Mouse (Mus musculus) right cerebral cortex, adult 2 months (tissue): ENCODE results near the gene Itga9.

Experiments used
- DNase-seq, 2 experiments: peaks; one replicate each; pipeline ENCODE4 v3.0.0; 2021 to 2022; ENCODE audit warnings: low spot score in 2 of 2

Gene Itga9

DNA sequence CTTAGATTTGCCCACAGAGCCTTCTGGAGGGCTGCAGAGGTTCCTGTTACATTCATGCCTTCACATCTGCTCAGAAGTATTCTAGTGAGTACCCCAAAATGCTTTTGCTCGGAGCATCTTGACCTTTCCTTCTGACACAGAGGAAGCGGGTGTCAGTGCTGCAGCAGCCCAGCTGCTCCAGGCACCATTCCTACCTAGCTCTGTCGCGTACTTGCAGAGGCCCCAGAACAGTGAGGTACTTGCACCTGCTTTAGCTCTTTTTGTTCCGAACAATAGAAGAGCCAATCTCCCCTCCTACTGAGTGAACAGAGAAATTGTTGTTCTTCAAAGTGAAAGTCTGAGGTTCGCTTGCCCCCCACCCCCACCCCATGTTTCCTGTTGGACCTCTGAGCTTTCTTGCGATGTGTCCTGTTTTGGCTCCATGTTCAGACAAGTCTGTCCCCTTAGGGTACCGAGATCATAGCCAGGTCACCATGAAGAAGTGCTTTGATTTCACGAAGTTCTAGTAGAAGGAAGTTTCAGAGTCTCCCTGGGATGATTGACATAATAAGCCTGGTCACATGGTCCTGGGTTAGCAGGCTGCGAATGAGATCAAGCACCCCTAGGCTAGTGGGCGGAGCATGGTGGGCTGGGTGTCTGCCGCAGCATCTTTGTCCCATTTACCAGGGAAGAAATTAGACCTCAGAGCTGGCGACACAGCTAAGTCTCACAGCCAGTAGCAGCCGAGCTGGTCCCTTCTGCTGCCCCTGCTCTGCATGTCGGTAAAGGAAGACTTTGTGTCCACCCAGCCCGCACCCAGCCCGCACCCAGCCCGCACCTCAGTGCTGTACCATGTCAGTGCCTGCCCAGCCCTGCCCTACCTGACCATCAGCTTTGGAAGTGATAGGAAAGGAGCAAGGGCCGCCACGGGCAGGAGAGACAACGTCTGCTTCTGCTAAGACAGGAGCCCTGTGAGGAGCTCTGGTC is 215.0 kb downstream of the Itga9 start:
- DNase-seq = no peak

DNA sequence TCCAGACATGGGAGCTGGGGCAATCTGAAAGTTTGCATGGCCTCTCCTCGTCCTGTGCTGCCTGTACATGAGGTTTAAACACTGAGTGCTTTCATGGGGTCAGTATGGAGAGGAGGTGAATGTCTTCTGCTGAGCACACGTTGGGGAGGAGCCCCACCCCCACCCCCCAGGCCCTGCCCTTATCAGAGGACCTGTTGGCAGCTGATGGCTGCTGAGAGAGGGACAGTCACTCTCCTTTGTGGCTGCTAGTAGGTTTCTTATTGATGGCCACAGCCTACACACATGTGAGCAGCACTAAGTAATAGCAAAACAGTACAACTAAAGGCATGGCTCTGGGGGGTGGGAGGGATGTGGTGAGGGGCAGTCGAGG is 215.7 kb downstream of the Itga9 start:
- DNase-seq = no peak

DNA sequence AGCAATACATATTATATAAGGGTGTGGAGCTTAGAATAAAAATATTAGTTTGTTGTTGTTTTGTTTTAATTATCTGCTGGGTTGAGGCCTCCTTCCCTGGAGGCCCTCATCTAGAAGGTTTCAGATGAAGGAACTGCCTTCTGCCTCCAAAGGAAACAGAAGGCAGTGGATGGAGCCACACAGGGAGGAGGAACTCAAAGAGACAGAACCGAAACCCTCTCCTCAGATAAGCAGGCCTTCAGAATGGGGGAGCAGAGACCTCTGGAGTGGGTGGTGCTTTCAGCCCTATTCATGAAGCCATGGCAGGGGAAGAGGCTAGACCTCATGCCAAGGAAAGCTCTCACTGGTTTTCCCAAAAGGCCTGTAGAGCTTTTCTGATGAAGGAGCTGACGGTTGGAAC is 216.1 kb downstream of the Itga9 start:
- DNase-seq = no peak

DNA sequence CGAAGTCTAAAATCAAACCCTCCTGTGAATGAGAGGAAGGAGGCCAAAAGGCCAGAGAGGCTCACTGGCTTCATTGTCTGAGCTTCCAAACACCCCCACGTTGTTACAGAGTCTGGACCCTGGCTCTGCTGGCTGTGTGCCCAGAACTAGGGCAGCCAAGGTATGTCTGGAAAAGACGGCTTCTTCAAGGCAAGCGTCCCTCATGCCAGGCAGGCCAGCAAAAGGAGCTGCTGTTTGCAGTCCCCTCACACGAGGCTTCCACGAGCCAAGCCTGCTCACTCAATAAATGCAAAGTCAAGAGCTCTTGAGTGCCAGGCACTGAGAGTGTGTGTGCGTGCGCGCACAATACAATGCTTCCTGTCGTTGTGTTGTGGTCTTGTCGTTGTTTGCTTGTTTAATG is 224.6 kb downstream of the Itga9 start:
- peak in 1 of 2 experiments; percentile 10 for DNase-seq

DNA sequence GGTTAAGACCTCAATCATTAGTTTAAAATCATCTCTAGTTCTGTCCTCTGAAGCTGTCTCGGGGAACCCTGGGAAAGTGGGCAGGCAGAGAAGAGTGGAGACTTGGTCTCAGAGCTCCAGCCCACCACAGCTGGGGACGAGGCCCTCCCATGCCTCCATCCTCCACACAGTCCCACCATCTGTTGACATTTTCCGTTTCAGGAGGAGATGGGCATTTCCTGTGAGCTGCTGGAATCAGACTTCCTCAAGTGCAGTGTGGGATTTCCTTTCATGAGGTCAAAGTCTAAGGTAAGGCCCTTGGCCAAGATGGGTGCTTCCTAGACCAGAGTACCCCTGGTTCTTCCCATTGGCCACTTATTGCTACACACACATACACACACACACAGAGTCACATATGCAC is 226.0 kb downstream of the Itga9 start:
- no peak for DNase-seq

DNA sequence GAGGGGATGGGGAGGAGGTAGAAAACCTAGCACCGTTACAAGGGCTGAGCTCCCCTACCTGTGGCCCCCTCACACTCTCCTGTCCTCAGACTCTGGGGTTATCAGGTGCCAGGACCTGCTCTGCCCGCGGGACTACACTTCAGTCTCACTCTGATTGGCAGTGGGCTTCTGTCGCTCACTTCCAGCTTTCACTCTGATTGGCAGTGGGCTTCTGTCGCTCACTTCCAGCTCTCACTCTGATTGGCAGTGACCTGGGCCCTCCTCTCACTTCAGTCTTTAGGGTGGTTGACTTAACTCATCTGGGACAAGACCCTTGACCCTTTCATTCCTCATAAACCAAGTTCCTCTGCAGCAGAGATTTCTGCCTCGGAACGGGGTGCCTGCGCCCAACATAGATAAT is 226.9 kb downstream of the Itga9 start:
- no peak for DNase-seq

DNA sequence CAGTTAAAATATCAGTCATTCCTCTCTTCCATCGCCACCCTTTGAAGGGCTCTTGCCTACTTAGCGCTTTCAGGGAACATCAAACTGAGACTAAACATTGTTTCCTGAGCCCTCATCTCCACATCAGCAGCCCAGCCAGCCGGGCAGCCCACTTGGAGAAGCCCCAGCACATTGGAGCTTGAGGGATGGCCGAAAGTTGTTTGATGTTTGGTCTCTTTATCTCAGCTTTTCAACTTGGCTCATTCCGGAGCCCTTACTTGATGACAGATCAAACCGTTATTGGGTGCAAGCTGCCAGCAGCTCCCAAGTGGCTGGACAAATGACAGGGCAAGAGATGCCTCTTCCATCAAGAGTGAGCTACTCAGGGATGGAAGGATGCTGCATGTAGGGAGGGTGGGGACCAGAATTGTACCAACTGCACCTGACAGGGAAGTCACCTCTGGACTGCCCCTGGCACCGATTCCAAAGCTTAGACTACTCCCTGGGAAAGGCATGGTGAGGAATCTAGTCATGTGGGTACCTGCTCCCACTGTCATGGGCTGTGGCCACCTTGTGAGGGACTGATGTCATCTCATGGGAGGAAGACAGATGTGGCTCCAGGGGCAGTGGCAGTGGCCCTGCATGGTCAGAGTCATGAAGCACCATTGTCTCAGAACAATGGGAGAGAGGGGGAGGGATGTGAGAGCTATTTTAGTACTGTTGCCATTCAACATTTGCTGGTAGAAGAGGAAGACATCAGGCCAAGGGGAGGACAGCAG is 232.6 kb downstream of the Itga9 start:
- DNase-seq = no peak

DNA sequence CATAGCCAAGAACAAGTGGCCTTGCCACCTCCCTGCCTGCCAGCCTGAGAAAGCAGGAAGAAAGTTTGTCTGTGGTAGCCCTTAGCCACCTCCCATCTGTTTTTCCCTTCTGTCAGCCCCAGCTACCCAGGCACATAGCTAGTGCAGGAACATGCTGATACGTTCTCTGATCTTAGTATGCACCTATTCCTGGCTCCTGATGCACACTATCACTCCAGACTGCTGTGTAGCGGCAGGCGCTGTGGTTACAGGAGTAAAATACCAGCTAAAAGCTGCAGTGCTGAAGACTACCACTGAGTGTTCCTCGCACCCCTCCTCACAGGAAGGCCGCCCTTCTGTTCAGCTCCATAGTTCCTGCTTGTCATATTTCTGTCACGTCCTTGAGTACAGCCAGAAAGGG is 234.8 kb downstream of the Itga9 start:
- DNase-seq = peak; percentile 21 to 37

DNA sequence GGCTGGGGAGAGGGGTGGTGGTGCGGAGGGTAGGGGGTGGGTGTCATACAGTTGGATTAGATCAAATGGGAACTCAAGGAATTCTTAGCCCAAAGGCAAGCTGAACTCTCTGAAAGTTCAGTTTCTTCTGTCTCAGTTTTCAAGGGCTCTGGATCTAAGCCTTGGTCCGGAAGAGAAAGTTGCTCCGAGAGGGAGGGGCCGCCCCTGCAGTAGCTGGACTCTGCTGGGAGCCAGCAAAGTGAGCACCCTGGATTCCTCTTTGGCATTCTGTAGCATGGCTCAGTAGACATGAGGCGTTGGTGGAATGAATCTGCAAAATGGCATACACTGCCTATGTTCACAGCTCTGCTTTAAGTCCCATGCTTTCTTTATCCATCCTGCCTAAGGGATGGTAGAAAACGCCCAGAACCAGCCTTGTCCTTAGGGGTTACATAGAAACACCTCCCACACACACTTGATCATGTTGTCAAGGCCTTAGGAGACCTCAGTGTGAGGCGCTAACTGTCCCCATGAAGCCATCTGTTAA is 235.5 kb downstream of the Itga9 start:
- DNase-seq = no peak

DNA sequence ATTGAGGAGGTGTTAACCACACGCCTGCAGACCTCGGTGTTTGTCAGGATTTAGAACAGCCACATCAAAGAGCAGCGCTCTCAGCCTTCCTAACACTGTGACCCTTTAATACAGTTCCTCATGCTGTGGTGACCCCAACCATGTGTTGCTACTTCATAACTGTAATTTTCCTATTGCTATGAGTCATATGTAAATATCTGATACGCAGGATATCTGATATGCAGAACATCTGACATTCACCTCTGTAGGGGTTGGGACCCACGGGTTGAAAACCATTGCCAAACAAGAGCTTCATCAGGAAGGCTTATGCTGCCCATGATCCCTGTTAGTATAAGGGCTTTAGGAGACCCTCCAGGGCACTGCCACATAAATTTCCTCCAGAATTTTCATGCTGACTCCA is 237.2 kb downstream of the Itga9 start:
- no peak for DNase-seq

DNA sequence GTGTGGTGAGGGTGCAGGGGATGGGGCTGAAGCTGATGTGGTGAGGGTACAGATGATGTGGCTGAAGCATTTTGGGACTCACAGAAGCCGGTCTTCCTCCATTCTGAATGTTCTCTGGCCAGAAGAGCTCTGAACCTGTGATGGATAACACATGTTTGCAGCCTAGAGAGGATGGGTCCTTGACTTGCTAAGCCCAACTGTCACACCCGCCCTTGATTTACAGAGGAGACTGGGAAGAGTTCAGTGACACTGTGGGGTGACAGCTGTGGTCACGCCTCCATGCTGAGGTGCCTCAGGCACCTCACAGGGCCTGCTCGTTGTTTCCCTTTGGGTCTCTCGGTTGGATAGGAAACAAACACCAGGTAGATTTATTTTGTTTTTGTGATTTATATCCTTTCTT is 238.5 kb downstream of the Itga9 start:
- no peak for DNase-seq

DNA sequence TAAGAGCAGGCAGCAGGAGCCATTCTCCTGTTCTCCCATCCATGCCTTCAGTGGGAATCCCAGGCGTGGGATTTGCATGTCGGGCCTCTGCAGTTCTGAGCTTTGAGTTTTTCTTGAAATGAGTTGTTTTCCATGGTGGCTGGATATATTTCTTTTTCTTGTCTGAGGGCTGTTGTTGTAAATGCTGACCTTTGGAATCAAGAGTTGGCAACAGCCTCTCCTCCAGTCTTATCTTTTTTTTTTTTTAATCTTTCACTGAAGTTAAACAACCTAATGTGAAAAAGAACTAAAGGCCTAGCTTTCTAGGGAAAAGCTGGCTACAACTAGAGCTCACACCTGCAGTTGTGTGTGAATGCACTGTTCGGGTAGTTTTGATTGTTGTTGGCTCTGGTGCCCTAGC is 240.3 kb downstream of the Itga9 start:
- no peak for DNase-seq

DNA sequence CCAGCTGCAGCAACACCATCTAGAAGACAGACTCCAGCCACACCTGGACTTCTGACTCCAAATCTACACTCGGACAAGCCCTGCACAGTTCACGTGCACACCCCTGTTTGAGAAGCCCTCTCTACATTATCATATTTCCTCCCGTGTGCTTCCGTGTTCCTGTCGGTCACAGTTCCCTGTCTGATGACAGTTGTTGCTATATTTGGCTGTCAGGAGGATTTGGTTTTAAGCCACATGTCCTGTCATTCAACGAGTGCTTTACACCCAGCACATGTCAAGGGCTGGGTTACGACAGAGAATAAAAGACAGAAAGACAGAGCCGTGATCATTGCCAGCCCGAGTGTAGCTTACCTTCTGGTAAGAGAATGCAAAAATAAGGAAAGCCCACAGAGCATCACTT is 250.2 kb downstream of the Itga9 start:
- no peak for DNase-seq

DNA sequence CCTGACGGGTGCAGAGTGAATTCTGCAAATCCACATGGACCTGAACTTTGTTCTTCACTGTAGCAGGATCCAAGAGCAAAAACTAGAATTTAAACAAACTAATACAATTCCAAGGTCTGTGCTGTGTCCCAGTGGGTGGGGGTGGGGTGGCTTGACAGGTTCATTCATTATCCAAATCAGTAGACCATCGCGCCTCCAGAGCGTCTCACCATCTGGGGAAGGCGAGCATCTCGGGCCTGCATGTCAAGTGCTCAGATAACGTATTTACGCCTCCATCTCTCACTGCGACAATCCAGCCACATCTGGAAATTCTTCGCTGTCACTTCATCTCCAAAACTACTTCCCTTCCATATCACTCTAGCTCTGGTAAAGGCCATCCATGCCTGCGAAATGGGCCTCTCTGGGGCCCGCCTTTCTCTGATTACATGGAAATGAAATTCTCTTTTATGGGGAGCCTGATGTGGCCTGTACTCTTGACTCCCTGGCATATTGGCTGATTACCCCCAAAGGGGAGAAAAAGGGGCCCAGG is 254.2 kb downstream of the Itga9 start:
- no peak for DNase-seq

DNA sequence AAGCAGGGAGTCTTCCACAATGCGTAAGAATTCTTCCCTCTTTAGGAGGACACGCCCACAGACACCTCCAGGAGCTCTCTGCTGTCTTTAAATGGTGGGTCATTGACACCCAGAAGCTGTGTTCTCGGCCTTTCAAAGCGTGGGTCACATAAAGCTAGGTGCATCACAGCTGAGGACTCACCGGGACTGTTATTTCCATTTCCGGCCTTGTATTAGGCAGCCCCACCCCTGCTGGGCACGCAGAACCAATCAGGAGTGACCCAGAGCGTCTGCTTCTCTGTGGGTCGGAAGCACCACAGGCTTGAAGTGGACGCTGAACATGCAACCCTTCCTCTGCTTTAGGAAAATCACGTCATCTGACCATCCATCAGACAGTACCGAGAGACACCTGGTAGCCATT is 255.7 kb downstream of the Itga9 start:
- DNase-seq = no peak

DNA sequence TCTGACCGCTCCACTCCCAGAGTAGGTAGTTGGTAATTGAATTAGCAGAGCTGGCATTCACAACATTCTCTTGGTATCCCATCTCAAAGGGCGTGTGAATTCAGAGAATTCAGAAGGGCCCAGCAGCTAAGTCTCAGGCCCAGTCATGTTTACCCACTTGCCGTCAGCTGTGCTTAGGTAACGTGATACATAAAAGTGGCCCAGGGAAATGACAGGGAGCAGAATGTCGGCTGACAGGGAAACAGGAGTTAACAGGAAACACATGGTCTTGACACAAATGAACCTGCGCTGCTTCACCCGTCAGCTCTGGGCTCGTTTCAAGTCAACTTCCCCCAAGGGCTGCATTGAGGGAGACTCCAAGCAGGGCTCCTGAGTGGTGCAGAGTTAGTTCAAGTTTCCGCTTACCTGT is 256.4 kb downstream of the Itga9 start:
- DNase-seq = no peak

DNA sequence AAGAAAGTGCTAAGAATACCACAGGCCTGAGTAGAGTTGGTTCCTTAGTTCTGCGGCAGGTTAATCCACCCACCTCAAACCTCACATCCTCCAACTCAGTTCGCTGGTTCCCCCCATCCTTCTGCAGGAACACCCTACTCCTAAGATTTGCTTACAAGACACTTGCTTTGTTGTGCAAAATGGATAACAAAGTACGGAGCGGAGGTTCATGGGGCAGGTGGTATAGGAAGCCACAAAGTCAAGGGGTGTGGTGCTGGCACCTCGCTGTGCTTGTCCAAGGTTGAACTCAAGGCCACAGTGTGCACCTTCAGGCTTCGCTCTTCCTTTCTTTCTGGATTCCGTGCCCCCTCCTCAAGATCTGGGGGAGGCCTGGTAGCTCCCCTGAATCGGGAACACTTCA is 257.0 kb downstream of the Itga9 start:
- no peak for DNase-seq

DNA sequence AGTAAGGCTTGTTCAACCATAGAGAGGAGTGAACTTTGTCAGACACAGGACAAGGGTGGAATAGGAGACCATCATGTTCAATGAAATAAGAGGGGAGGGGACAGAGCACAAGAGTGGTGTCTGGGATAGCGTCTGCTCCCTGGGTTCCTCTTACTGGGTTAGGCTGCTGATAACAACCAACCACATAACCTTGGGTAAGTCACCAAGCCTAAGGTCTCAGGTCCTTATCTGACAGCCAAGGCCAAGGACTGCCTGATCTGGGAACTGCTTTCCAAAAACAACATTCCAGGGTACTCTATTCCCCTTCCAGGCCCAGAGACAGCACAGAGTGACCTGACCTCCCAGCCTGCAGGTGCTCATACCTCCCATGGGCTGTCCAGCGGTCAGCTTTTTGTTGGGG is 260.5 kb downstream of the Itga9 start:
- no peak for DNase-seq

DNA sequence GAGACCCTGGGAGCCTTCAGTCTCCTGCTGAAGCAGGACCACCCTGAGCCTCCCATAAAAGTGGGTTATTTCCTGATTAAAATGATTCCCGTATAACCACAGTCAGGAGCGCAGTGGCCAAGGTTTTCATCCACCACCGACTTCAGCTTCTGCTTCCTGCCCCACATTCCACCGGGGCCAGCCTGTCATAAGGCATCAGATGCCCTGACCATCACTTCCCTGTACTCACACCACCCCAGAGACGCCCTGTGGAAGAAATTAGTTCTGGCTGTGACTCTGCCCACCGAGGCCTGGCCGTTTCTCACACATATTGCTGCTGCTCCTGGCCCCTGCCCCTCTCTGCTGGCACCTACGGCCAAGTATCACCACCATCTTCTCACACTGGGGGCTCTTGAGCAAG is 261.4 kb downstream of the Itga9 start:
- DNase-seq = no peak

DNA sequence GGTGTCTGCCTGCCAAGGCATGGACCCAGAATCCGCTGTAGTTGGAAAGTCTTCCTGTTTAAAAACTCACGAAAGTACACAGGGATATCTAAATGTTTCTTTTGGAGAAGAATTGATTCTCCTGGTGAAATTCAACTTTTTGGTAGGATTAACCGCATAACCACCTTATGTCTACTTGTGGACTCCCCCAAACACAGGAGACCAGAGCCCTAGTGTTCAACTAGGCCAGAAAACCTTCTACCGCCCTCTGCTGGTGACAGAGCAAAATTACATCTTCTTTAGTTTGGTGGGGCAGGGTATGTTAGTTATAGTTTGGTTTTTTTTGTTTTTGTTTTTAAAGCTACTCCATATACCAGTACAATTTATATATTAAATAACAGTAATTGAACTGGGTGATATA is 264.6 kb downstream of the Itga9 start:
- DNase-seq = peak; percentile 29 to 68

DNA sequence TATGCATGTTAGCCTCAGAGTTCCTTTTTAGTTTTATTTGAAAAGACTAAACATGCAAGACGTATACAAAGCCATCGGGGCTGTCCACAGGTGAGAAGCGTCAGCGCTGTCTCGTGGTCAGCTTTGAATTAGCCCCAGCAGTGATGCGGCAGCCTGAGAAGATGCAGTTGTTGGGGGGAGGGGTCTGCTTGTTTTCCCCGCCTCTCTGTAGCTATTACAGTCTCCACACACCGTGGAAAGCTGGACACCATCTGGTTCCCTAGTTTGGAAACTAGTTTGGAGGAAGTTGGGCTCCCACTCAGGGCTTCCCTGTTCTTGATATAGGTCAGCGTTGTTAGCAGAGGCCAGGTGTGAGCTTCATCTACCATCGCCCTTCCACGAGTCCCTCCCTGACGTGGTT is 266.5 kb downstream of the Itga9 start:
- no peak for DNase-seq

DNA sequence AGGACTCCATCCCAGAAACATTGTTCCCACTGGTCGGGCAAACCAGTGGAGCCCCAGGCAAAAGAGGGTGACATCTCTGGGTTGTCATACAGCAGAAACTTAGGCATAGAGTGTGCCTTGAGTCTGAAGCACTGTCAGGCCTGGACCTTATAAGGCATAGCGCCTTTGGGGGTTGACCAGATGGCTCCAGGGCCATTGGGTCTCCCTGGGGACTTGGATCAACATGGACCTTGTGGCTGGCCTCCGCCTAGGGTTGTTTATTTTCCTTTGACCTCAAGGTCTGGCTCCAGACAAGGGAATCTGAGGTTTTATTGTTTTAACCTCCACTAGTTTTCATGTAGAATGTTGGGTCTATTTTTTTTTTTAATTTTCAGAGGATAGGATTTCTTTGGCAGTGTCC is 267.1 kb downstream of the Itga9 start:
- DNase-seq = no peak

DNA sequence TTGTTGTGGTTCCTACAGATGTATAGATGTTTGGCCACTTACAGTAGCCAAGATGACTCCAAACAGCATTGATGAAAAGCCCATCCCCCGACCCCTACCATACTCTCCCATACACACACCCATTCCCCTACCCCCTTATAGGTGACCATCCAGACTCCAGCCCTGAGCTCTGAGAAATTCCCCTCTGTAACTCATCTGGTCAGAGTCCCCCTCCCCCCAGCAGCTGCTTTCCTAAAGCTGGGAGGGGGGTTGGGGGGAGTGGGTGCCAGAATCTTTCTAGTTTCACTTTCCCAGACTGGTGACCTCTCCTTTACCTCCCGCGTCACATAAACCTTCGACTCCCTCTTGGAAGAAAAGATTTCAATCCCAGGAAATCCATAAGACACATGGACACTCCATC is 269.2 kb downstream of the Itga9 start:
- no peak for DNase-seq
